Mouse (Mus musculus) CH12.LX (cell line): ENCODE measurements around the gene Glt1d1. TPM values are rescaled to one million over a fixed set of nuclear protein-coding genes. Genes with fewer than 3 reads are reported as not detected.

Source experiments
- DNase-seq: peaks from one replicate; pipeline ENCODE4 v3.0.0-alpha.2; 2013; ENCODE audit errors: extremely low read depth
- H3K27ac ChIP-seq: 2 replicates; pipeline ENCODE4 v1.5.1; 2012; ENCODE audit warnings: low read depth, mild to moderate bottlenecking, control low read depth, moderate library complexity; ENCODE audit not compliant: insufficient read depth
- H3K27me3 ChIP-seq: replicated peaks from 2 replicates; pipeline ENCODE3; 2012; ENCODE audit warnings: inconsistent platforms
- H3K36me3 ChIP-seq, 2 experiments: replicated peaks in 1 of 2; 2 replicates each; pipeline versions ENCODE3 to v1.6.1; 2012; ENCODE audit warnings: inconsistent platforms in 1 of 2, low read length in 1 of 2, mild to moderate bottlenecking in 1 of 2, mixed read lengths in 1 of 2, moderate library complexity in 1 of 2; ENCODE audit not compliant: control insufficient read depth in 1 of 2, insufficient read depth in 1 of 2
- H3K4me1 ChIP-seq, 2 experiments: 2 replicates each; pipeline ENCODE4 v1.6.1; 2012; ENCODE audit warnings: inconsistent platforms in 1 of 2, moderate library complexity in 1 of 2; ENCODE audit not compliant: insufficient read depth in 2 of 2, control insufficient read depth in 1 of 2
- H3K4me2 ChIP-seq: 2 replicates; pipeline ENCODE4 v1.6.1; 2012; ENCODE audit warnings: low read depth, mild to moderate bottlenecking, control low read depth; ENCODE audit not compliant: poor library complexity, insufficient read depth, severe bottlenecking
- H3K4me3 ChIP-seq, 3 experiments: fragments of 150-350 bp in 1 of 3; sonication (generic) in 1 of 3; replicated peaks in 1 of 3; 2 replicates each; pipeline versions ENCODE3 to v1.5.1; 2011 to 2012; ENCODE audit warnings: low read depth in 2 of 3, low read length in 2 of 3, mild to moderate bottlenecking in 2 of 3, moderate library complexity in 2 of 3, control low read depth in 1 of 3, improper control_type of control experiment in 1 of 3, inconsistent platforms in 1 of 3, mixed read lengths in 1 of 3; ENCODE audit not compliant: poor library complexity in 1 of 3
- H3K79me2 ChIP-seq: replicated peaks from 2 replicates; pipeline ENCODE4 v1.6.1; 2012; ENCODE audit warnings: mild to moderate bottlenecking, moderate library complexity; ENCODE audit not compliant: control insufficient read depth, poor library complexity, insufficient read depth, severe bottlenecking; ENCODE audit errors: extremely low read depth
- H3K9ac ChIP-seq: 2 replicates; pipeline ENCODE4 v1.6.1; 2012; ENCODE audit warnings: low read depth, mild to moderate bottlenecking, control low read depth, moderate library complexity; ENCODE audit not compliant: insufficient read depth
- H3K9me3 ChIP-seq: replicated peaks from 2 replicates; pipeline ENCODE3; 2012; ENCODE audit warnings: low read length, inconsistent platforms, mixed read lengths
- CHD1 ChIP-seq: IDR thresholded peaks from 2 replicates; pipeline ENCODE4 v1.6.1; 2012; ENCODE audit warnings: low read depth, low read length, improper control_type of control experiment, inconsistent platforms
- CHD2 ChIP-seq: IDR thresholded peaks from 2 replicates; pipeline ENCODE4 v1.6.1; 2011; ENCODE audit warnings: low read length, improper control_type of control experiment
- CTCF ChIP-seq, 2 experiments: IDR thresholded peaks in 1 of 2; conservative IDR thresholded peaks in 1 of 2; 2 replicates each; pipeline ENCODE4 v1.5.1; 2011 to 2012; ENCODE audit warnings: low read depth in 2 of 2, low read length in 2 of 2, improper control_type of control experiment in 1 of 2, inconsistent platforms in 1 of 2, mild to moderate bottlenecking in 1 of 2, moderate library complexity in 1 of 2
- E2F4 ChIP-seq: IDR thresholded peaks from 2 replicates; pipeline ENCODE4 v1.6.1; 2011; ENCODE audit warnings: low read depth, low read length, improper control_type of control experiment; ENCODE audit not compliant: insufficient replicate concordance
- ELF1 ChIP-seq: IDR thresholded peaks from 2 replicates; pipeline ENCODE4 v1.6.1; 2014; ENCODE audit warnings: low read depth, mild to moderate bottlenecking, inconsistent platforms, low read length, improper control_type of control experiment
- EP300 ChIP-seq: IDR thresholded peaks from 2 replicates; pipeline ENCODE4 v1.6.1; 2011; ENCODE audit warnings: low read length, improper control_type of control experiment
- ETS1 ChIP-seq: conservative IDR thresholded peaks from 2 replicates; pipeline ENCODE4 v1.6.1; 2012; ENCODE audit warnings: low read depth, mild to moderate bottlenecking, inconsistent platforms, low read length, improper control_type of control experiment, moderate library complexity
- GABPA ChIP-seq: IDR thresholded peaks from 2 replicates; pipeline ENCODE4 v1.6.1; 2012; ENCODE audit warnings: low read depth, low read length, improper control_type of control experiment, inconsistent platforms; ENCODE audit not compliant: insufficient replicate concordance
- IRF4 ChIP-seq: IDR thresholded peaks from 2 replicates; pipeline ENCODE4 v1.6.1; 2014; ENCODE audit warnings: low read depth, mild to moderate bottlenecking, inconsistent platforms, low read length, improper control_type of control experiment
- JUND ChIP-seq: conservative IDR thresholded peaks from 2 replicates; pipeline ENCODE4 v1.6.1; 2011; ENCODE audit warnings: low read depth, low read length, improper control_type of control experiment
- KAT2A ChIP-seq: IDR thresholded peaks from 2 replicates; pipeline ENCODE4 v1.6.1; 2012; ENCODE audit warnings: low read length, improper control_type of control experiment, inconsistent platforms; ENCODE audit not compliant: insufficient replicate concordance
- MAFK ChIP-seq: IDR thresholded peaks from 2 replicates; pipeline ENCODE4 v1.6.1; 2011; ENCODE audit warnings: low read length, improper control_type of control experiment; ENCODE audit not compliant: insufficient replicate concordance
- MAX ChIP-seq: IDR thresholded peaks from 2 replicates; pipeline ENCODE4 v1.6.1; 2011; ENCODE audit warnings: low read length, improper control_type of control experiment
- MAZ ChIP-seq: IDR thresholded peaks from 2 replicates; pipeline ENCODE4 v1.6.1; 2012; ENCODE audit warnings: low read depth, mild to moderate bottlenecking, inconsistent platforms, low read length, improper control_type of control experiment, moderate library complexity
- MEF2A ChIP-seq: IDR thresholded peaks from 2 replicates; pipeline ENCODE4 v1.6.1; 2014; ENCODE audit warnings: low read depth, mild to moderate bottlenecking, inconsistent platforms, low read length, improper control_type of control experiment, borderline replicate concordance
- MYC ChIP-seq: IDR thresholded peaks from 2 replicates; pipeline ENCODE4 v1.6.1; 2011; ENCODE audit warnings: low read depth, mild to moderate bottlenecking, improper control_type of control experiment, low read length
- NELFE ChIP-seq: IDR thresholded peaks from 2 replicates; pipeline ENCODE4 v1.6.1; 2011; ENCODE audit warnings: low read depth, low read length, improper control_type of control experiment
- NRF1 ChIP-seq: IDR thresholded peaks from 2 replicates; pipeline ENCODE4 v1.6.1; 2014; ENCODE audit warnings: low read depth, mild to moderate bottlenecking, inconsistent platforms, low read length, improper control_type of control experiment, moderate library complexity
- PAX5 ChIP-seq: IDR thresholded peaks from 2 replicates; pipeline ENCODE4 v1.6.1; 2012; ENCODE audit warnings: low read length, inconsistent platforms, mixed read lengths
- POLR2AphosphoS2 ChIP-seq: IDR thresholded peaks from 2 replicates; pipeline ENCODE4 v1.6.1; 2011; ENCODE audit warnings: low read depth, low read length, improper control_type of control experiment
- RAD21 ChIP-seq: IDR thresholded peaks from 2 replicates; pipeline ENCODE4 v1.6.1; 2011; ENCODE audit warnings: low read depth, mild to moderate bottlenecking, low read length, improper control_type of control experiment, moderate library complexity
- RCOR1 ChIP-seq: conservative IDR thresholded peaks from 2 replicates; pipeline ENCODE4 v1.6.1; 2012; ENCODE audit warnings: low read depth, mild to moderate bottlenecking, inconsistent platforms, low read length, improper control_type of control experiment
- SIN3A ChIP-seq: IDR thresholded peaks from 2 replicates; pipeline ENCODE4 v1.6.1; 2012; ENCODE audit warnings: low read length, improper control_type of control experiment, inconsistent platforms
- SMC3 ChIP-seq: IDR thresholded peaks from 2 replicates; pipeline ENCODE4 v1.6.1; 2011; ENCODE audit warnings: low read depth, low read length, improper control_type of control experiment
- TBP ChIP-seq: conservative IDR thresholded peaks from 2 replicates; pipeline ENCODE4 v1.6.1; 2011; ENCODE audit warnings: low read depth, low read length, improper control_type of control experiment
- TCF12 ChIP-seq: IDR thresholded peaks from 2 replicates; pipeline ENCODE4 v1.6.1; 2014; ENCODE audit warnings: low read depth, mild to moderate bottlenecking, inconsistent platforms, low read length, improper control_type of control experiment
- UBTF ChIP-seq: IDR thresholded peaks from 2 replicates; pipeline ENCODE4 v1.6.1; 2012; ENCODE audit warnings: low read depth, mild to moderate bottlenecking, inconsistent platforms, low read length, improper control_type of control experiment, moderate library complexity
- USF1 ChIP-seq: IDR thresholded peaks from 2 replicates; pipeline ENCODE4 v1.6.1; 2014; ENCODE audit warnings: low read depth, mild to moderate bottlenecking, inconsistent platforms, low read length, improper control_type of control experiment
- USF2 ChIP-seq: conservative IDR thresholded peaks from 2 replicates; pipeline ENCODE4 v1.6.1; 2011; ENCODE audit warnings: low read depth, low read length, improper control_type of control experiment
- ZC3H11A ChIP-seq: IDR thresholded peaks from 2 replicates; pipeline ENCODE4 v1.6.1; 2012; ENCODE audit warnings: low read depth, mild to moderate bottlenecking, inconsistent platforms, low read length, improper control_type of control experiment
- ZKSCAN1 ChIP-seq: IDR thresholded peaks from 2 replicates; pipeline ENCODE4 v1.6.1; 2012; ENCODE audit warnings: low read depth, inconsistent platforms, low read length, improper control_type of control experiment, borderline replicate concordance
- dilution Hi-C: fragments of 300-500 bp; cut with MboI; formaldehyde crosslinking; loops from 2 replicates; pipeline ENCODE4 v1.14.3; 2020; ENCODE audit warnings: low sequenced_read_pairs; ENCODE audit not compliant: extremely low pct_unique_long_range_greater_than_20kb, extremely low pct_ligation_motif_present
- in situ Hi-C: fragments of 300-500 bp; cut with MboI; formaldehyde crosslinking; loops from 3 replicates; pipeline ENCODE4 v1.14.3; 2019; ENCODE audit warnings: low sequenced_read_pairs, low pct_ligation_motif_present, low pct_unique_long_range_greater_than_20kb, mixed read lengths
- polyA plus RNA-seq: library from polyadenylated mRNA; unstranded; fragments of >175 nt; gene quantifications from 2 replicates; pipeline ENCODE4 v1.2.1, GENCODE M21; 2012; ENCODE audit warnings: low read depth; ENCODE audit not compliant: insufficient read length
- total RNA-seq, 2 experiments: library from RNA; depleted of rRNA; stranded (reverse); fragments of 300-350 nt in 1 of 2; fragments of >200 nt in 1 of 2; gene quantifications; 2 replicates each; pipeline ENCODE4 v1.2.3; 2012 to 2014

Gene Glt1d1
- total and polyA plus RNA-seq, 3 experiments: 0.21 to 0.25 TPM; not detected in 1

DNA sequence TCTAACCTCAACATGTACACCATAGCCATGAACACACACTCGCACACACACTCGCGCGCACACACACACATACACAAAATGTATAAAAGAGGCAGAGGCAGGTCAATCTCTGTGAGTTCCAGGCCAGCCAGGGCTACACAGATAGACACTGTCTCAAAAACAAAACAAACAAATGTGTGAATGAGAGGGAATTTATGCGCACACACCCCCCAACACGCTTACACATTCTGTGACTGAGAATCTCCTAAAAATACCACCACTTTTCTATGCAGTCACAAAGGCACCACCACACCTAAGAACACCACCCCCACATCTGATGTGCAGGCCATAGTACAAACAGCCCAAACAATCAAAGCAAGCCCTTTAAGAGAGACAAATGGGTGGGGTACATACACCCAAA lies 19.7 kb upstream of the Glt1d1 start:
- in situ Hi-C loops: loop anchor here (25.0 kb wide), 1 partner anchor 1400 kb away; the partner anchor contains the start of genes Ran and Stx2

GRCm38 (mm10) chr5:127615459-127615858 lies 16.6 kb upstream of the Glt1d1 start:
- Histone ChIP-seq H3K79me2 (peaks cover 63% of the 10 kb centered on the region), H3K9ac (peak overlapping the region; percentile 83), H3K9me3 (no peaks in the 10 kb centered on the region), H3K27me3 (no peaks in the 10 kb centered on the region), H3K4me1 (peaks cover 20 to 52% of the 10 kb centered on the region in 2 experiments), H3K4me2 (peak overlapping the region; percentile 53), H3K4me3 (peak overlapping the region; percentile 95 to 100 (median 98)), H3K27ac (peak overlapping the region; percentile 87), H3K36me3 (peaks cover 0 to 18% of the 10 kb centered on the region in 2 experiments)
- peak; percentile 73 for DNase-seq
- dilution Hi-C loops: no loop called here
- in situ Hi-C loops: loop anchor here (25.0 kb wide), 1 partner anchor 1397 kb away; the partner anchor contains the start of genes Ran and Stx2
- TF ChIP-seq MYC (no peak), IRF4 (peak; percentile 60; the same call in 1 of the 2 replicates), POLR2AphosphoS2 (no peak), MEF2A (peak; percentile 98), EP300 (peak; percentile 77), RCOR1 (no peak), NRF1 (no peak), MAFK (no peak), MAX (0 out of 2 replicates have a peak, but pooled peaks have one; percentile 31), SMC3 (no peak), TBP (no peak), USF1 (no peak), GABPA (no peak), CTCF (conservative IDR thresholded peaks at IDR 0.05 in 1 of 2, IDR thresholded peaks at IDR 0.05 in 1 of 2; ENCODE audit: low read depth in 2 of 2, low read length in 2 of 2) (no peak), ZKSCAN1 (no peak), UBTF (no peak), PAX5 (no peak), KAT2A (no peak), ELF1 (peak; percentile 38; the same call in 1 of the 2 replicates), TCF12 (peak; percentile 78), ETS1 (peak; percentile 89), JUND (no peak), RAD21 (no peak), USF2 (no peak), SIN3A (peak; percentile 68), MAZ (no peak), E2F4 (no peak), NELFE (no peak)

More for the DNA sequence above, 19.7 kb upstream of the Glt1d1 start:
- H3K9ac ChIP-seq: no peak overlapping the region
- H3K4me1 ChIP-seq: peaks cover 19 to 72% of the 10 kb centered on the region in 2 experiments
- H3K4me2 ChIP-seq: peak overlapping the region; percentile 5; the same call in 1 of the 2 replicates
- no peaks in the 10 kb centered on the region for H3K27me3 ChIP-seq
- H3K4me3 ChIP-seq: no peak overlapping the region
- peaks cover 94% of the 10 kb centered on the region for H3K79me2 ChIP-seq
- peaks cover 13 to 42% of the 10 kb centered on the region in 2 experiments for H3K36me3 ChIP-seq
- H3K27ac ChIP-seq: peak overlapping the region; percentile 25; the same call in 1 of the 2 replicates
- DNase-seq: no peak
- no peaks in the 10 kb centered on the region for H3K9me3 ChIP-seq
- TF ChIP-seq MEF2A: peak; percentile 77
- TF ChIP-seq TCF12: no peak
- no peak for TF ChIP-seq KAT2A
- no peak for TF ChIP-seq IRF4
- no peak for TF ChIP-seq JUND
- TF ChIP-seq ZC3H11A: no peak
- TF ChIP-seq CHD1: no peak
- no peak for TF ChIP-seq UBTF
- TF ChIP-seq POLR2AphosphoS2: no peak
- TF ChIP-seq ELF1: no peak
- 0 out of 2 replicates have a peak, but pooled peaks have one; percentile 9 for TF ChIP-seq CHD2
- dilution Hi-C loops: no loop called here
